Mouse (Mus musculus) hindbrain, embryonic 16.5 days (tissue): Measurements from ENCODE around the gene Smyd4. TPM values are rescaled to one million over a fixed set of nuclear protein-coding genes. Genes with fewer than 3 reads are reported as not detected.

ENCODE experiments used
- ATAC-seq: fragments of 200-750 bp; cut with Nextera tagmentation; 2 replicates; pipeline ENCODE4 v1.8.0; 2017; ENCODE audit warnings: moderate TSS enrichment, moderate library complexity
- H3K27ac ChIP-seq: fragments of 300-500 bp; sonication (generic); 2 replicates; pipeline ENCODE4 v1.5.1; 2014; ENCODE audit warnings: low read depth, mild to moderate bottlenecking, control low read depth, low read length, moderate library complexity
- H3K27me3 ChIP-seq: fragments of 300-500 bp; sonication (generic); replicated peaks from 2 replicates; pipeline ENCODE4 v1.6.1; 2014; ENCODE audit warnings: low read length; ENCODE audit not compliant: control insufficient read depth, insufficient read depth
- H3K36me3 ChIP-seq: fragments of 300-500 bp; sonication (generic); 2 replicates; pipeline ENCODE4 v1.6.1; 2014; ENCODE audit warnings: mild to moderate bottlenecking, low read length, moderate library complexity, mixed read lengths; ENCODE audit not compliant: control insufficient read depth, insufficient read depth
- H3K4me1 ChIP-seq: fragments of 300-500 bp; sonication (generic); 2 replicates; pipeline ENCODE4 v1.6.1; 2014; ENCODE audit warnings: low read depth, low read length; ENCODE audit not compliant: control insufficient read depth, insufficient read depth
- H3K4me2 ChIP-seq: fragments of 300-500 bp; sonication (generic); 2 replicates; pipeline ENCODE4 v1.6.1; 2014; ENCODE audit warnings: mild to moderate bottlenecking, low read length, control low read depth, moderate library complexity
- H3K4me3 ChIP-seq: fragments of 300-500 bp; sonication (generic); 2 replicates; pipeline ENCODE4 v1.5.1; 2014; ENCODE audit warnings: mild to moderate bottlenecking, low read length, control low read depth, moderate library complexity
- H3K9ac ChIP-seq: fragments of 300-500 bp; sonication (generic); 2 replicates; pipeline ENCODE4 v1.6.1; 2014; ENCODE audit warnings: low read depth, mild to moderate bottlenecking, control low read depth, low read length, moderate library complexity
- H3K9me3 ChIP-seq: fragments of 300-500 bp; sonication (generic); 2 replicates; pipeline ENCODE4 v1.6.1; 2014; ENCODE audit warnings: mild to moderate bottlenecking, low read length, moderate library complexity; ENCODE audit not compliant: control insufficient read depth
- WGBS: fragments of 180-500 bp; shearing (Covaris S2); extraction: QIAGEN DNeasy Blood & Tissue Kit; methylation state at CpG from one replicate; pipeline ENCODE4 v1.1.7; 2014; 5-methylcytosine and 5-hydroxymethylcytosine counted together
- polyA plus RNA-seq: library from polyadenylated mRNA; unstranded; fragments of >200 nt; fragmentation: Nextera tagmentation; extraction: Ambion mirVana; gene quantifications from 2 replicates; pipeline ENCODE4 v1.2.1, GENCODE M21; 2015

Gene Smyd4
- polyA plus RNA-seq, 1 experiment from 2014 or later = 18.8 TPM

DNA sequence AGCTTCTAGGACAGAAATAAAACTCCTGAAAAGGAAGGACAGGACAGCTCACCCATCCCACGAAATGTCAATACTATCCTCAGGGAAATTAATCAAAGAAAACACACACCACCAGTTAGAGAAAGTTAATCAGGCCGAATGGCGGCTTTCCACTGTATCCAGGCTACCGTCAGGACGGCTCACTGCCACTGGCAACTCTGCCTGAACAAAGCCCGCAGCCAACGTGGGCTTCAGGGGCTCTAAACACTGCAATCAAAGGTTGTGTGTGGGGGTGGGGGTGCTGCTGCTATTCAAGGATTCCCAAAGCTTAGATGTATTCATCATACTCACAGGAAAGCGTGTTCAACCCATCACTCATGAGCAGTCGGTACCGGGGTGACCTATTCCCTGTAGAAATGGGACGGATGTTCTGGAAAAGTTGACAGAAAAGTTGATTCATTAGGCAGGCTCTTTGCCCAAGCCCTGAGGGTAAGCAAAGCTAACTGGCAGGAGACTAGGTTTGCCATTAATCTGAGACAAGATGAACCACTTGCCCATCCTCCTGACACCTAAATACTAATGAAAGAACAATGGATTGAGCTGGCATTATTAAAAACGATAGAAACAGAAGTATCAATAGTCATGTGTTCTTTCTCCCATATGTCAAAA is 7.4 kb upstream of the Smyd4 start:
- WGBS = 66% methylated on average over 12 of the region's 12 CpGs

DNA sequence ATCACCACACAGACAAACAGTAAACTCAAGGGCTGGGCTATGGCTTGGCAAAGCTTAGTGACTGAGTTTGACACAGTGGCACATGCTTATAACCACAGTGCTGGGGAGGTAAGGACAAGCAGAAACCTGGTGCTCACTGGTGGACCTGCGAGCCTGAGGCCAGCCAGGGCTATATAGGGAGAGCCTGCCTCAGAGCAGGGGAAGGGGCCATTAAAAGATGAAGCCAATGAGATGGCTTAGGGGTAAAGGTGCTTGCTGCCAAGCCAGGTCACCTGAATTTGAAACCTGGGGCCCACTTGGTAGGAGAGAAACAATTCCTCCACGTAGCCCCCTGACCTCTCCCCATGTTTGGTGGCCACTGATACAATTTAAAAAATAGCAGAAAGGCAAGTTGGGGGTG is 5.1 kb upstream of the Smyd4 start:
- Histone ChIP-seq H3K27ac (no peak overlapping the region), H3K9me3 (no peaks in the 10 kb centered on the region), H3K36me3 (peaks cover 5% of the 10 kb centered on the region; the same call in 1 of the 2 replicates), H3K4me2 (no peak overlapping the region), H3K27me3 (no peaks in the 10 kb centered on the region), H3K4me3 (no peak overlapping the region), H3K9ac (no peak overlapping the region), H3K4me1 (peaks cover 12% of the 10 kb centered on the region)
- WGBS = 95% methylated on average over 2 of the region's 2 CpGs
- ATAC-seq = no peak

More for the DNA sequence above, 7.4 kb upstream of the Smyd4 start:
- Histone ChIP-seq H3K4me2 (no peak overlapping the region), H3K36me3 (peaks cover 5% of the 10 kb centered on the region; the same call in 1 of the 2 replicates), H3K27me3 (no peaks in the 10 kb centered on the region), H3K4me3 (no peak overlapping the region), H3K27ac (no peak overlapping the region), H3K9ac (no peak overlapping the region), H3K9me3 (no peaks in the 10 kb centered on the region), H3K4me1 (no peaks in the 10 kb centered on the region)
- ATAC-seq = peak; percentile 69

DNA sequence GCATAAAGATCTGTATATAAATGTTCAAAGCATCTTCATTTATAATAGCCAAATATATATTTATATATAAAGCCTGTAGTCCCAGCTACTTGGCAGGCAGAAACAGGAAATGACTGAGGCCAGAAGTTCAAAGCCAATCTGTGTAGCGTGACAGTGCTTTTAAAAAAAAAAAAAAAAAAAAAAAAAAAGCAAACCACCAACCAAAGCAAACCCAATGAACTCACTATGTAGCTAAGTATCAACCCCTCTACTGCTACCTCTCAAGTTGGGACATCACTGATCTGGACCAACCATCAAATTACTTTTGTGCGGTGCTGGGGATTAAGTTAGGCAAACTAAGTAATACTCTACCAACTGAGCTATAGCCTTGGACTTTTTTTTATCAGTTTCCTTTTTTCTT is 4.1 kb upstream of the Smyd4 start:
- 74% methylated on average over 2 of the region's 2 CpGs for WGBS
- Histone ChIP-seq H3K4me1 (peaks cover 15% of the 10 kb centered on the region), H3K27ac (no peak overlapping the region), H3K4me2 (no peak overlapping the region), H3K4me3 (no peak overlapping the region), H3K27me3 (no peaks in the 10 kb centered on the region), H3K9me3 (no peaks in the 10 kb centered on the region), H3K36me3 (peaks cover 3% of the 10 kb centered on the region; the same call in 1 of the 2 replicates), H3K9ac (no peak overlapping the region)
- ATAC-seq = no peak

DNA sequence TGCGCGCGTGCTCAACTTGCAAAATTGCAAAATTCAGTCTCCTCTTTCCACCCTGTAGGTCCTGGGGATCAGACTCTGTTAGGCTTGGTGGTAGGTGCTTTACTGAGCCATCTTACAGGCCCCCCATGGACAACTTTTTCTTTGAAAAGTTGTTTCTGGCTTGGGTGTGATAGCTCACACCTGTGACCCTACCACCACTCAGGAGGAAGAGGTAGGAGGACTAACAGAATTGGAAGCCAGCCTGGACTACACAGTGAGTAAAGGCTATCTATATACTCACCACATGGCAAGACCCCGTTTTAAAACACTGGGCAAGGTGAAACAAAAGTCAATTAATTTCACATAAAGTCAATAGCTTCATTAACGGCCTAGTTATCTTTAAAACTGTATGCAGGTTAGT is 3.5 kb upstream of the Smyd4 start:
- Histone ChIP-seq H3K27me3 (no peaks in the 10 kb centered on the region), H3K4me2 (no peak overlapping the region)
- WGBS = 97% methylated on average over 5 of the region's 5 CpGs

DNA sequence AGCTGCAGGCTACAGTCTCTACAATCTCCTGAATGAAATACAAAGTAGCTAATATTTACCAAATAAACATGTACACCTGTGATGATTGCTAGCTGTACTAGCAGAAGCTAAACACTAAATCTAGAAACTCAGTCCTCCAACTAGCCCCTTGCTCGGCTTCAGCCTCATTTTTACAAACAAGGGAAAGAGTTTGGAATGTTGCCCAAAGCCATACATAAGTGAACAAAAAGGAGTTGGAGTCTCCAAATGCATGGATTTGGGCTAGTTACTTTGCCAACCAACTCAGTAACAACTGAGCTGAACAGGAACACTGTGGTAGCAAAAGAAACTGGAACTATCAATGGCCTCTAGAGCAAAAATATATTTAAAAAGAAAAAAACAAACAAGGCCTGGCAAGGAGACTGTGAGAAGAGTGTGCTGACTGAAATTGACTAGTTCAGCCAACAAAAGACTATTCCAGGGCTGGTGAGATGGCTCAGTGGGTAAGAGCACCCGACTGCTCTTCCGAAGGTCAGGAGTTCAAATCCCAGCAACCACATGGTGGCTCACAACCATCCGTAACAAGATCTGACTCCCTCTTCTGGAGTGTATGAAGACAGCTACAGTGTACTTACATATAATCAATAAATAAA is 1.6 kb upstream of the Smyd4 start:
- Histone ChIP-seq H3K4me2 (peak overlapping the region; percentile 26), H3K9ac (no peak overlapping the region), H3K36me3 (no peaks in the 10 kb centered on the region), H3K27me3 (no peaks in the 10 kb centered on the region), H3K9me3 (no peaks in the 10 kb centered on the region), H3K27ac (no peak overlapping the region), H3K4me1 (peaks cover 18% of the 10 kb centered on the region), H3K4me3 (no peak overlapping the region; the same call in 1 of the 2 replicates)
- WGBS = 51% methylated on average over 3 of the region's 4 CpGs
- ATAC-seq = no peak

More for the DNA sequence above, 3.5 kb upstream of the Smyd4 start:
- H3K4me3 ChIP-seq = no peak overlapping the region
- ATAC-seq = no peak
- no peaks in the 10 kb centered on the region; the same call in 1 of the 2 replicates for H3K36me3 ChIP-seq
- peaks cover 15% of the 10 kb centered on the region for H3K4me1 ChIP-seq
- H3K27ac ChIP-seq = no peak overlapping the region
- no peak overlapping the region for H3K9ac ChIP-seq
- H3K9me3 ChIP-seq = no peaks in the 10 kb centered on the region

DNA sequence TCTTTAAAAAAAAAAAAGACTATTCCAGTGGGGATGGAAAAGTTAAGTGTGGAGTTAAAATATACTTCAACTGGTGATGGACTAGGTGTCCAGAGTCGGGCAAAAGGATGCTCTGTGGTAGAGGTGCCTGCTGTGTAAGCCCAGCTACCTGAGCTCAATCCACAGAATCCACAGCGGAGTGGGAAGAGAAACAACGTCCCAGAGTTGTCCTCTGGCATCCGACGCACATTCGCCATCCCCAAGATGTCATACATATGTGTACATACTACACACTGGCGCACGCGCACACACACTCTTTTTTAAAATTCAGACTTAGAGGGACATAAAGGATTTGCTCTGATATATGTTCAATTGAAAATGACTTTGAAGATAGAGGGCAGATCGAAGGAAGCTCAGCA is 1.0 kb upstream of the Smyd4 start:
- Histone ChIP-seq H3K4me2 (peak overlapping the region; percentile 62), H3K9me3 (no peaks in the 10 kb centered on the region), H3K27ac (no peak overlapping the region), H3K27me3 (no peaks in the 10 kb centered on the region), H3K4me3 (peak overlapping the region; percentile 86), H3K36me3 (no peaks in the 10 kb centered on the region), H3K9ac (peak overlapping the region; percentile 84), H3K4me1 (peaks cover 18% of the 10 kb centered on the region)
- ATAC-seq = no peak
- WGBS = 44% methylated on average over 10 of the region's 10 CpGs

DNA sequence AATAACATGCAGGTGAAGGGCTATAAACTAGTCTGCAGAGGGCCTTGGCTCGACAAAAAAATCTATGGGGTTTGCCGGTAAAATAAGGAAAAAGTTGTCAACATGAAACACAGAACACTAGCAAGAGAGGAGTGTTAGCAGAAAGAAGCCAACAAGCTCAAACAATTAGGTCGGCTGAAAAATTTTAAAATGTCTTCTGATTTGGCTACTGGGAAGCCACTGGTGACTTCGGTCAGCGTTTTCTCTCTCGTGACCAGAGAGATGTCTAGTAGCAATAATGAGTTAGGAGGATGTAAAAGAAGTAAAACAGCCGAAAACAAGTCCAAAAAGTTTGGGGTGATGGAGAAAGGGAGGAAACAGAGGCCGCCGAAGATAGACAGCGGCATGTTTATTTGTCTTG is 637 bp upstream of the Smyd4 start:
- H3K27ac ChIP-seq = peak overlapping the region; percentile 67; the same call in 1 of the 2 replicates
- H3K27me3 ChIP-seq = no peaks in the 10 kb centered on the region
- H3K9ac ChIP-seq = peak overlapping the region; percentile 84
- peaks cover 18% of the 10 kb centered on the region for H3K4me1 ChIP-seq
- ATAC-seq = no peak
- H3K4me3 ChIP-seq = peak overlapping the region; percentile 86
- peak overlapping the region; percentile 62 for H3K4me2 ChIP-seq
- H3K9me3 ChIP-seq = no peaks in the 10 kb centered on the region
- no peaks in the 10 kb centered on the region for H3K36me3 ChIP-seq
- WGBS = under 1% methylated on average over 10 of the region's 10 CpGs

DNA sequence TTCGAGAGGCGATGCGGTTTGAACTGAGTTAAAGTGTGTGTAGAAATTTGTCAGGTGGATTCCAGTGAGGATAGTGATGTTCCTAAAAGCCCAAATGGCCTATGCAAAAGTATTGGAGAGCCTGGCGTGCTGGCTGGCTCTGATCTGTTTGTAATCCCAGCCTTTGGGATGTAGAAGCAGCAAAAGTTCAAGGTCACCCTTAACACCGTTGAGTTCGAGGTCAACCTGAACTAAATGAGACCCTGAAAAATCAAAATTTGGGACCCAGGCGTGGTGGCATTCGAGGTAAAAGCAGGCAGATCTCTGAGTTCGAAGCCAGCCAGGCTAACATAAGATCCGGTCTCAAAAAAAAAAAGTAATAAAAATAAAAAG is 643 bp downstream of the Smyd4 start:
- 51% methylated on average over 10 of the region's 10 CpGs for WGBS

DNA sequence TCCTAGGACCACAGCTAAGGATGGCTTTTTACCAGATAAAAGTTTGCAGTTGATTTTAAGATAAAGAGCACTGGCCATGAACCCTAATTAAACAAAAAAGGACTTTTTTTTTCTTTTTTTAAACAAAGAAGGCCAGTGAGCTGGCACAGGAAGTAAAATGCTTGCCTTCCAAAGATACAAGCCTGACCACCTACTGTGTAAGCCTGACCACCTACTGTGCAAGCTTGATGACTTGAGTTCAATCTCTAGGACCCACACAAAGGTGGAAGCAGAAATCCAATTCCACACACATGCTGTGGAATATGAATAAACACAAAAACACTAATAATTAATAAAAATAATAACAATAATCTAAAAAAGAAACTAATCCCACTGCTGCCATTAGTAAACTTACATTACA is 3.0 kb downstream of the Smyd4 start:
- Histone ChIP-seq H3K9ac (no peak overlapping the region), H3K9me3 (no peaks in the 10 kb centered on the region), H3K27me3 (no peaks in the 10 kb centered on the region), H3K27ac (no peak overlapping the region), H3K4me2 (no peak overlapping the region), H3K4me1 (peaks cover 18% of the 10 kb centered on the region), H3K4me3 (no peak overlapping the region), H3K36me3 (no peaks in the 10 kb centered on the region)
- no peak for ATAC-seq

More for the DNA sequence above, 643 bp downstream of the Smyd4 start:
- peak overlapping the region; percentile 86 for H3K4me3 ChIP-seq
- peak overlapping the region; percentile 62 for H3K4me2 ChIP-seq
- no peaks in the 10 kb centered on the region for H3K9me3 ChIP-seq
- peaks cover 18% of the 10 kb centered on the region for H3K4me1 ChIP-seq
- H3K27ac ChIP-seq = peak overlapping the region; percentile 57; the same call in 1 of the 2 replicates
- peak overlapping the region; percentile 74 for H3K9ac ChIP-seq
- H3K36me3 ChIP-seq = no peaks in the 10 kb centered on the region
- ATAC-seq = no peak
- no peaks in the 10 kb centered on the region for H3K27me3 ChIP-seq
